Mouse (Mus musculus) limb, embryonic 12.5 days (tissue): ENCODE measurements around the gene Prr18. TPM values are rescaled to one million over a fixed set of nuclear protein-coding genes. Genes with fewer than 3 reads are reported as not detected.
"Not testable (repeated sequence)": the region's sequence is repeated elsewhere in the genome, so short reads cannot be mapped to it uniquely, and the experiment has no call there.

ENCODE experiments used
- ATAC-seq: fragments of 200-750 bp; cut with Nextera tagmentation; 2 replicates; pipeline ENCODE4 v1.8.0; 2017; ENCODE audit warnings: low read depth, moderate TSS enrichment; ENCODE audit not compliant: insufficient number of reproducible peaks, insufficient read depth, low FRiP score, low TSS enrichment
- H3K27ac ChIP-seq: fragments of 300-500 bp; sonication (generic); 2 replicates; pipeline ENCODE4 v1.5.1; 2016; ENCODE audit warnings: mild to moderate bottlenecking, moderate library complexity
- H3K27me3 ChIP-seq: fragments of 300-500 bp; sonication (generic); 2 replicates; pipeline ENCODE4 v1.6.1; 2016; ENCODE audit warnings: mild to moderate bottlenecking, moderate library complexity
- H3K36me3 ChIP-seq: fragments of 300-500 bp; sonication (generic); 2 replicates; pipeline ENCODE4 v1.6.1; 2016; ENCODE audit warnings: mild to moderate bottlenecking, moderate library complexity
- H3K4me1 ChIP-seq: fragments of 300-500 bp; sonication (generic); replicated peaks from 2 replicates; pipeline ENCODE4 v1.6.1; 2016
- H3K4me2 ChIP-seq: fragments of 300-500 bp; sonication (generic); 2 replicates; pipeline ENCODE4 v1.6.1; 2016; ENCODE audit warnings: mild to moderate bottlenecking, moderate library complexity
- H3K4me3 ChIP-seq: fragments of 300-500 bp; sonication (generic); replicated peaks from 2 replicates; pipeline ENCODE4 v1.5.1; 2016; ENCODE audit warnings: mild to moderate bottlenecking
- H3K9ac ChIP-seq: fragments of 300-500 bp; sonication (generic); replicated peaks from 2 replicates; pipeline ENCODE4 v1.6.1; 2016; ENCODE audit warnings: mild to moderate bottlenecking, moderate library complexity
- H3K9me3 ChIP-seq: fragments of 300-500 bp; sonication (generic); 2 replicates; pipeline ENCODE4 v1.6.1; 2016; ENCODE audit warnings: mild to moderate bottlenecking, moderate library complexity
- WGBS: fragments of 180-500 bp; shearing (Covaris S2); methylation state at CpG from one replicate; pipeline ENCODE4 v1.1.7; 2016; 5-methylcytosine and 5-hydroxymethylcytosine counted together
- polyA plus RNA-seq: library from polyadenylated mRNA; unstranded; fragments of >200 nt; fragmentation: Nextera tagmentation; extraction: Ambion mirVana; gene quantifications from 2 replicates; pipeline ENCODE4 v1.2.1, GENCODE M21; 2016

Gene Prr18
- polyA plus RNA-seq, result 0.54 and 0.60 TPM in 2 replicates

- ATAC-seq, H3K27ac ChIP-seq, H3K9me3 ChIP-seq, H3K4me3 ChIP-seq, H3K36me3 ChIP-seq, H3K4me2 ChIP-seq, H3K9ac ChIP-seq: not testable (repeated sequence)
- Histone ChIP-seq H3K27me3 (peaks cover 45% of the 10 kb centered on the region), H3K4me1 (peaks cover 17% of the 10 kb centered on the region)
- 100% methylated on average over 1 of the region's 5 CpGs for WGBS
Measured at GRCm38 (mm10) chr17:8337159-8337558, at the start of gene Prr18. TSS of gene Prr18 (plus strand) at chr17:8337459.

- no peaks in the 10 kb centered on the region for H3K9me3 ChIP-seq
- WGBS, result 91% methylated on average over 3 of the region's 3 CpGs
Measured at GRCm38 (mm10) chr17:8289993-8290679, 47.1 kb upstream of the Prr18 start.

GRCm38 (mm10) chr17:8290736-8291135 is 46.5 kb upstream of the Prr18 start:
- no peaks in the 10 kb centered on the region for H3K4me1 ChIP-seq
- no peak overlapping the region for H3K4me2 ChIP-seq
- no peaks in the 10 kb centered on the region for H3K9me3 ChIP-seq
- no peak overlapping the region for H3K4me3 ChIP-seq
- H3K36me3 ChIP-seq, result peaks cover 18% of the 10 kb centered on the region
- H3K9ac ChIP-seq, result no peak overlapping the region
- no peaks in the 10 kb centered on the region for H3K27me3 ChIP-seq
- no peak overlapping the region for H3K27ac ChIP-seq
- no peak for ATAC-seq

More at GRCm38 (mm10) chr17:8289993-8290679, 47.1 kb upstream of the Prr18 start:
- no peaks in the 10 kb centered on the region; the same call in 1 of the 2 replicates for H3K27me3 ChIP-seq
- peaks cover under 1% of the 10 kb centered on the region; the same call in 1 of the 2 replicates for H3K4me1 ChIP-seq
- no peak for ATAC-seq
- H3K4me3 ChIP-seq, result no peak overlapping the region
- no peak overlapping the region for H3K27ac ChIP-seq
- H3K9ac ChIP-seq, result no peak overlapping the region
- no peak overlapping the region for H3K4me2 ChIP-seq
- peaks cover 13% of the 10 kb centered on the region; the same call in 1 of the 2 replicates for H3K36me3 ChIP-seq

- Histone ChIP-seq H3K9ac (no peak overlapping the region), H3K27me3 (no peaks in the 10 kb centered on the region), H3K4me2 (no peak overlapping the region), H3K9me3 (no peaks in the 10 kb centered on the region), H3K4me1 (no peaks in the 10 kb centered on the region), H3K36me3 (peaks cover 19% of the 10 kb centered on the region), H3K4me3 (no peak overlapping the region), H3K27ac (no peak overlapping the region)
- no peak for ATAC-seq
Measured at GRCm38 (mm10) chr17:8295825-8296224, 41.4 kb upstream of the Prr18 start.

- Histone ChIP-seq H3K9me3 (no peaks in the 10 kb centered on the region), H3K4me2 (no peak overlapping the region), H3K27ac (no peak overlapping the region), H3K4me3 (no peak overlapping the region), H3K27me3 (no peaks in the 10 kb centered on the region), H3K4me1 (no peaks in the 10 kb centered on the region), H3K36me3 (peaks cover 19% of the 10 kb centered on the region), H3K9ac (no peak overlapping the region)
- no peak for ATAC-seq
- WGBS, result 84% methylated on average over 9 of the region's 9 CpGs
Measured at GRCm38 (mm10) chr17:8296313-8296844, 40.9 kb upstream of the Prr18 start.

- ATAC-seq, result no peak
Measured at GRCm38 (mm10) chr17:8297746-8298145, 39.5 kb upstream of the Prr18 start.

GRCm38 (mm10) chr17:8298281-8298680 is 39.0 kb upstream of the Prr18 start:
- Histone ChIP-seq H3K4me1 (no peaks in the 10 kb centered on the region), H3K27me3 (no peaks in the 10 kb centered on the region), H3K9ac (no peak overlapping the region), H3K9me3 (no peaks in the 10 kb centered on the region), H3K4me2 (no peak overlapping the region), H3K36me3 (peaks cover 17% of the 10 kb centered on the region), H3K27ac (no peak overlapping the region), H3K4me3 (no peak overlapping the region)
- WGBS, result 91% methylated on average over 2 of the region's 2 CpGs
- no peak for ATAC-seq

More at GRCm38 (mm10) chr17:8297746-8298145, 39.5 kb upstream of the Prr18 start:
- no peak overlapping the region for H3K27ac ChIP-seq
- H3K4me2 ChIP-seq, result no peak overlapping the region
- no peaks in the 10 kb centered on the region for H3K9me3 ChIP-seq
- 82% methylated on average over 5 of the region's 5 CpGs for WGBS
- no peaks in the 10 kb centered on the region for H3K4me1 ChIP-seq
- H3K36me3 ChIP-seq, result peaks cover 19% of the 10 kb centered on the region
- no peak overlapping the region for H3K9ac ChIP-seq
- H3K27me3 ChIP-seq, result no peaks in the 10 kb centered on the region
- H3K4me3 ChIP-seq, result no peak overlapping the region

GRCm38 (mm10) chr17:8299524-8299923 is 37.7 kb upstream of the Prr18 start:
- H3K27ac ChIP-seq, result no peak overlapping the region
- H3K4me2 ChIP-seq, result no peak overlapping the region
- no peaks in the 10 kb centered on the region for H3K4me1 ChIP-seq
- H3K27me3 ChIP-seq, result 0 out of 2 replicates have a peak, but pooled peaks cover 5% of the 10 kb centered on the region
- no peaks in the 10 kb centered on the region for H3K9me3 ChIP-seq
- peaks cover 11% of the 10 kb centered on the region for H3K36me3 ChIP-seq
- H3K9ac ChIP-seq, result no peak overlapping the region
- ATAC-seq, result no peak
- no peak overlapping the region for H3K4me3 ChIP-seq

GRCm38 (mm10) chr17:8301515-8301914 is 35.7 kb upstream of the Prr18 start:
- ATAC-seq, result no peak
- 0 out of 2 replicates have a peak, but pooled peaks cover 5% of the 10 kb centered on the region for H3K27me3 ChIP-seq

GRCm38 (mm10) chr17:8302772-8303438 is 34.4 kb upstream of the Prr18 start:
- peaks cover under 1% of the 10 kb centered on the region; the same call in 1 of the 2 replicates for H3K36me3 ChIP-seq
- no peak for ATAC-seq

More at GRCm38 (mm10) chr17:8301515-8301914, 35.7 kb upstream of the Prr18 start:
- no peak overlapping the region for H3K4me2 ChIP-seq
- peaks cover 3% of the 10 kb centered on the region; the same call in 1 of the 2 replicates for H3K36me3 ChIP-seq
- H3K4me3 ChIP-seq, result no peak overlapping the region
- H3K9ac ChIP-seq, result no peak overlapping the region
- WGBS, result 80% methylated on average over 4 of the region's 4 CpGs
- H3K4me1 ChIP-seq, result no peaks in the 10 kb centered on the region
- H3K9me3 ChIP-seq, result no peaks in the 10 kb centered on the region
- no peak overlapping the region for H3K27ac ChIP-seq

GRCm38 (mm10) chr17:8303671-8304070 is 33.6 kb upstream of the Prr18 start:
- Histone ChIP-seq H3K9me3 (no peaks in the 10 kb centered on the region), H3K4me2 (no peak overlapping the region), H3K4me1 (no peaks in the 10 kb centered on the region), H3K36me3 (no peaks in the 10 kb centered on the region), H3K27me3 (0 out of 2 replicates have a peak, but pooled peaks cover 5% of the 10 kb centered on the region), H3K27ac (no peak overlapping the region), H3K4me3 (no peak overlapping the region), H3K9ac (no peak overlapping the region)
- WGBS, result 66% methylated on average over 5 of the region's 5 CpGs
- ATAC-seq, result no peak

More at GRCm38 (mm10) chr17:8302772-8303438, 34.4 kb upstream of the Prr18 start:
- WGBS, result 66% methylated on average over 7 of the region's 7 CpGs
- Histone ChIP-seq H3K4me1 (no peaks in the 10 kb centered on the region), H3K27ac (no peak overlapping the region), H3K9me3 (no peaks in the 10 kb centered on the region), H3K9ac (no peak overlapping the region), H3K27me3 (0 out of 2 replicates have a peak, but pooled peaks cover 5% of the 10 kb centered on the region), H3K4me3 (no peak overlapping the region), H3K4me2 (no peak overlapping the region)
